Mouse (Mus musculus) left cerebral cortex, postnatal 14 days (tissue): ENCODE data around the gene Znrf1. TPM values are rescaled to one million over a fixed set of nuclear protein-coding genes. Genes with fewer than 3 reads are reported as not detected.
"Not testable (repeated sequence)": the region's sequence is repeated elsewhere in the genome, so short reads cannot be mapped to it uniquely, and the experiment has no call there.

Source experiments
- DNase-seq, 2 experiments: peaks; one replicate each; pipeline ENCODE4 v3.0.0; 2021 to 2022; ENCODE audit warnings: low spot score in 2 of 2, mixed read lengths in 1 of 2
- intact Hi-C: fragments of 180-260 bp; cut with DNase I; formaldehyde crosslinking; loops from one replicate; pipeline ENCODE4 v1.15.1; 2025
- long read RNA-seq, 2 experiments: library from polyadenylated mRNA; stranded (forward); transcript quantifications; one replicate each; pipeline ENCODE4 v2.0.0; 2021
- total RNA-seq, 2 experiments: library from RNA; stranded (reverse); gene quantifications; 2 replicates each; pipeline ENCODE4 v1.2.3; 2021

Gene Znrf1
- total RNA-seq, result 100 to 1,000 TPM; 157 to 170 TPM
- long read RNA-seq, experiment 1, full-length matches to known transcripts, result 127 of 149 reads
- long read RNA-seq, experiment 1, partial matches to known transcripts, result 3 of 149 reads
- long read RNA-seq, experiment 1, other reads (novel, unspliced or antisense), result 19 of 149 reads
- long read RNA-seq, experiment 2, full-length matches to known transcripts, result 113 of 129 reads
- long read RNA-seq, experiment 2, partial matches to known transcripts, result 0 of 129 reads
- long read RNA-seq, experiment 2, other reads (novel, unspliced or antisense), result 16 of 129 reads

GRCm38 (mm10) chr8:111536031-111536977 is at the start of gene Znrf1:
Znrf1 (plus strand) TSS chr8:111536097.
- intact Hi-C loops, result loop anchor here (2.0 to 5.0 kb wide), 2 partner anchors 88 to 106 kb away; partner anchors contain the start of gene Zfp1

GRCm38 (mm10) chr8:111490034-111490591 is 45.8 kb upstream of the Znrf1 start:
- intact Hi-C loops, result no loop called here

More at GRCm38 (mm10) chr8:111536031-111536977, at the start of gene Znrf1:
- DNase-seq, result peak; percentile 45 to 71

GRCm38 (mm10) chr8:111491191-111491590 is 44.7 kb upstream of the Znrf1 start:
- no peak for DNase-seq
- intact Hi-C loops, result no loop called here

More at GRCm38 (mm10) chr8:111490034-111490591, 45.8 kb upstream of the Znrf1 start:
- no peak for DNase-seq

GRCm38 (mm10) chr8:111492508-111492907 is 43.4 kb upstream of the Znrf1 start:
- intact Hi-C loops, result no loop called here
- DNase-seq, result no peak

GRCm38 (mm10) chr8:111493176-111493575 is 42.7 kb upstream of the Znrf1 start:
- DNase-seq, result no peak
- intact Hi-C loops, result no loop called here

GRCm38 (mm10) chr8:111496326-111496725 is 39.6 kb upstream of the Znrf1 start:
- intact Hi-C loops, result no loop called here
- DNase-seq, result no peak

GRCm38 (mm10) chr8:111498249-111498648 is 37.6 kb upstream of the Znrf1 start:
- intact Hi-C loops, result not testable (repeated sequence)

GRCm38 (mm10) chr8:111501724-111502464 is 34.0 kb upstream of the Znrf1 start:
- no peak for DNase-seq
- intact Hi-C loops, result no loop called here

More at GRCm38 (mm10) chr8:111498249-111498648, 37.6 kb upstream of the Znrf1 start:
- DNase-seq, result not testable (repeated sequence)

GRCm38 (mm10) chr8:111508566-111508965 is 27.3 kb upstream of the Znrf1 start:
- intact Hi-C loops, result no loop called here
- DNase-seq, result no peak

- intact Hi-C loops, result no loop called here
- DNase-seq, result no peak
Observed at GRCm38 (mm10) chr8:111509278-111509677, 26.6 kb upstream of the Znrf1 start.

- no peak for DNase-seq
- intact Hi-C loops, result no loop called here
Observed at GRCm38 (mm10) chr8:111510401-111510800, 25.5 kb upstream of the Znrf1 start.

GRCm38 (mm10) chr8:111512941-111513340 is 23.0 kb upstream of the Znrf1 start:
- DNase-seq, result no peak
- intact Hi-C loops, result no loop called here

GRCm38 (mm10) chr8:111513446-111513845 is 22.5 kb upstream of the Znrf1 start:
- no peak for DNase-seq

GRCm38 (mm10) chr8:111516451-111517035 is 19.4 kb upstream of the Znrf1 start:
- no peak for DNase-seq
- intact Hi-C loops, result no loop called here

More at GRCm38 (mm10) chr8:111513446-111513845, 22.5 kb upstream of the Znrf1 start:
- intact Hi-C loops, result no loop called here

- no peak for DNase-seq
- intact Hi-C loops, result no loop called here
Observed at GRCm38 (mm10) chr8:111517466-111517865, 18.4 kb upstream of the Znrf1 start.

- DNase-seq, result peak; percentile 97 to 98
- intact Hi-C loops, result no loop called here
Observed at GRCm38 (mm10) chr8:111521713-111522429, 14.0 kb upstream of the Znrf1 start, which contains the start of gene Wdr59. Wdr59 (minus strand) TSS chr8:111522092.

- DNase-seq, result no peak
- intact Hi-C loops, result no loop called here
Observed at GRCm38 (mm10) chr8:111526403-111527024, 9.4 kb upstream of the Znrf1 start.

GRCm38 (mm10) chr8:111527149-111527548 is 8.7 kb upstream of the Znrf1 start:
- intact Hi-C loops, result no loop called here
- DNase-seq, result no peak
